Mouse (Mus musculus): ENCODE measurements around the gene Ugt1a5. TPM values are rescaled to one million over a fixed set of nuclear protein-coding genes. Genes with fewer than 3 reads are reported as not detected.
"Not testable (repeated sequence)": the region's sequence is repeated elsewhere in the genome, so short reads cannot be mapped to it uniquely, and the experiment has no call there.

Gene Ugt1a5
- polyA plus RNA-seq, 1 experiment from 2014 or later, result not detected

DNA sequence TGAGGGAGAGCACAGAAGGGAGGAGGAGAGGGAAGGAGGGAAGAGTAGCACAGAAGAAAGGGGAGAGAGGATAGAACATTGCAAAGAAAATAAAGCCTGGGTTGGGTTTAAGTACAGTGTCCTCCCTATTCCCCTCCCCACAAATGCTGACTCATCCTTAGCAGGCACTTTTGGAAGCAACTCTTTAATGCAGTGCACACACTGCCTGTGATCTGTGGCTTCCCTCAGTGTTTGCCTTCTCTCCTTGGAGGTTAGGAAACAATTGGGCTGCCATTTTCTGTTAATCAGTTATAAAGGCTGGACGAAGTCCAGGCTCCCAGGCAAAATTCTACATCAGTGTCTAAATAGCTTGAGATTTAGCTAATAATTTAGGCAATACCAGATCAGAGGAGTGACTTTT lies 25.3 kb upstream of the Ugt1a5 start:
- H3K27me3 ChIP-seq; H3K4me3 ChIP-seq; H3K4me1 ChIP-seq; ATAC-seq (ENCODE audit: insufficient number of reproducible peaks, low FRiP score, low TSS enrichment, low read depth); H3K36me3 ChIP-seq; H3K4me2 ChIP-seq; H3K9me3 ChIP-seq; H3K27ac ChIP-seq; H3K9ac ChIP-seq: not testable (repeated sequence)
- 73% methylated on average over 1 of the region's 1 CpGs for WGBS

DNA sequence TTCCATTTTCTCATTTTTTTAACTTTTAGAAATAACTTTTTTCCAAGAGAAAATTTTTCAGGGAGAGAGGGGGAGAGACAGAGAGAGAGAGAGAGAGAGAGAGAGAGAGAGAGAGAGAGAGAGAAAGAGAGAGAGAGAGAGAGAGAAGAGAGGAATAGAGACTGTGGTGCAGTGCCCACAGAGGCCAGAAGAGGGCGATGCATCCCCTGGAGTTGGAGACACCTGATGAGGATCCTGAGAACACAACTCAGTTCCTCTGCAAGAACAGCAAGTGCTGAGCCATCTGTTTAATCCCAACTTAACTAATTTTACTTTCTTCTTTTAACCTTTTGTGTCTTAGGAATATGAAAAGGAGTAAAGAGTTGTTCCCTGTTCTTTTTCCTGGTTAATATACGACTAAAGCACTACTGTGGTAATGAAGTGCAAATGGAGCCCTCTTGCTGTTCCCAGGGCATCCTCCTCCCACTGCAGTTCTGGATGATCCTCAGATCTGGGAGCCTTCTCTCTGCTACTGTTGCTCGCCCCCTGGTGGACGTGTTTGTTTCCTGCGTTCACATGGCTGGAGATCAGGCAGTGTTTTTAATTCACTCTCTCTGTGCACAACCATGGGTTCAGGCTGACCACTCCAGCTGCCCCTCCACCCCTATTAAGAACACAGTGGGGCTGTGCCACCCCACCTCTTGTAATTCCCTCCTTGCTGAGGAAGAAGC lies 21.7 kb upstream of the Ugt1a5 start:
- 2% methylated on average over 5 of the region's 5 CpGs for WGBS
- H3K4me2 ChIP-seq; H3K4me1 ChIP-seq; H3K9ac ChIP-seq; H3K36me3 ChIP-seq; H3K27ac ChIP-seq; H3K27me3 ChIP-seq; H3K4me3 ChIP-seq; ATAC-seq (ENCODE audit: insufficient number of reproducible peaks, low FRiP score, low TSS enrichment, low read depth); H3K9me3 ChIP-seq: not testable (repeated sequence)

GRCm38 (mm10) chr1:88145278-88145677 lies 20.5 kb upstream of the Ugt1a5 start:
- not testable (repeated sequence) for H3K27ac ChIP-seq

GRCm38 (mm10) chr1:88150133-88150532 lies 15.7 kb upstream of the Ugt1a5 start:
- H3K27me3 ChIP-seq; H3K4me3 ChIP-seq; H3K4me1 ChIP-seq; H3K9me3 ChIP-seq; H3K36me3 ChIP-seq; H3K4me2 ChIP-seq; H3K27ac ChIP-seq; ATAC-seq (ENCODE audit: insufficient number of reproducible peaks, low FRiP score, low TSS enrichment, low read depth); H3K9ac ChIP-seq: not testable (repeated sequence)
- WGBS, result 71% methylated on average over 2 of the region's 2 CpGs

More at GRCm38 (mm10) chr1:88145278-88145677, 20.5 kb upstream of the Ugt1a5 start:
- not testable (repeated sequence) for H3K4me3 ChIP-seq; H3K27me3 ChIP-seq; H3K9ac ChIP-seq; H3K4me1 ChIP-seq; H3K4me2 ChIP-seq; ATAC-seq (ENCODE audit: insufficient number of reproducible peaks, low FRiP score, low TSS enrichment, low read depth); H3K36me3 ChIP-seq; H3K9me3 ChIP-seq
- WGBS, result 62% methylated on average over 2 of the region's 2 CpGs

GRCm38 (mm10) chr1:88158430-88158829 lies 7.4 kb upstream of the Ugt1a5 start:
- Histone ChIP-seq H3K27me3 (no peaks in the 10 kb centered on the region), H3K9ac (no peak overlapping the region), H3K9me3 (no peaks in the 10 kb centered on the region), H3K4me1 (no peaks in the 10 kb centered on the region), H3K27ac (no peak overlapping the region), H3K4me2 (no peak overlapping the region), H3K36me3 (no peaks in the 10 kb centered on the region), H3K4me3 (no peak overlapping the region)
- ATAC-seq (ENCODE audit: insufficient number of reproducible peaks, low FRiP score, low TSS enrichment, low read depth), result no peak
- WGBS, result 78% methylated on average over 2 of the region's 2 CpGs

- ATAC-seq (ENCODE audit: insufficient number of reproducible peaks, low FRiP score, low TSS enrichment, low read depth); H3K27me3 ChIP-seq; H3K27ac ChIP-seq; H3K4me1 ChIP-seq; H3K4me3 ChIP-seq; H3K9me3 ChIP-seq; H3K9ac ChIP-seq; H3K4me2 ChIP-seq; H3K36me3 ChIP-seq: not testable (repeated sequence)
- 79% methylated on average over 7 of the region's 7 CpGs for WGBS
These were observed 6.4 kb downstream of the Ugt1a5 start for GRCm38 (mm10) chr1:88172190-88172589.

DNA sequence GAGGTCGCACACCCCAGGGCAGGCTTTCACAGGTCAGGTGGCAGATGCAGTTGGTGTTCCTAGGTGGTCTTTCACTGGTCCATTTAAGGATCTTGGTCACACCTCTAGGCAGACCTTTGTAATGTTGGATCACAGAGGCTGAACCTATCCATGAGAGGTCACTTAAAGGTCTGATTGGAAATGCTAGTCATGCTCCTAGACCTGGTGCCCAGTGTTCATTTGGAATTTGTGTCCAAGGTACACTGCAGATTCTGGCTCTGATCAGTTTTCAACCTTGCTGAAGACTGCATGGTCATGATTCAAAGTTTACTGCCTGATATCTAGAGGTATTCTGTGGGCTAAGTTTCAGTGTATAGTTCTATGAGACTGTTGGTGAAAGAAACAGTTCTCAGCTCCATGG lies 13.8 kb downstream of the Ugt1a5 start:
- Histone ChIP-seq H3K36me3 (no peaks in the 10 kb centered on the region), H3K4me2 (no peak overlapping the region), H3K9ac (no peak overlapping the region), H3K4me3 (no peak overlapping the region), H3K27me3 (no peaks in the 10 kb centered on the region), H3K27ac (no peak overlapping the region), H3K4me1 (no peaks in the 10 kb centered on the region), H3K9me3 (0 out of 2 replicates have a peak, but pooled peaks cover 3% of the 10 kb centered on the region)
- no peak for ATAC-seq (ENCODE audit: insufficient number of reproducible peaks, low FRiP score, low TSS enrichment, low read depth)
- WGBS, result 100% methylated on average over 1 of the region's 1 CpGs

DNA sequence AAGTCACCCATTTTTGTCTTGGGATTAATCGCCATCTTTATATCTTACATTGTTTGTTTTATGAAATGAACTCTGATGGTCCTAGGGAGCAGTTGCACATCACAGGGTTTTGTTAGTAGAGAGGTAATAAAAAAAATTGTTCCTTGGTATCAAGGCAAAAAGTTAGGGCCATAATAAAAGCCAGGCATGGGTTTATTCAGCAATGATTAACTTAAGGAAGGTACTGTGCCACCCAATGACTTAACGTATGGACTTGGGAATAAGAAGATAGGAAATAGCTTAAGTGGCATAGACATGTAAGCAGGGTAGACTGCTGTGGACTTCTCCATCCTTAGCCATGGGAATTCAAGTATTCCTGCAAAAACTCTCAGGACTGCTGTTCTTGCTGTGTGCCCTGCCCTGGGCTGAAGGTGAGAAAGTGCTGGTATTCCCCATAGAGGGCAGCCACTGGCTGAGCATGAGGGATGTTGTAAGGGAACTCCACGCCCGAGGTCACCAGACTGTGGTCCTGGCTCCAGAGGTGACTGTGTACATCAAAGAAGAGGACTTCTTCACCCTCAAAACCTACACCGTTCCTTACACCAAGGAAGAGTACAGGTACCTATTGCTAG lies 20.6 kb downstream of the Ugt1a5 start:
- H3K36me3 ChIP-seq, result no peaks in the 10 kb centered on the region
- ATAC-seq (ENCODE audit: insufficient number of reproducible peaks, low FRiP score, low TSS enrichment, low read depth), result no peak
- H3K4me2 ChIP-seq, result no peak overlapping the region
- no peak overlapping the region for H3K27ac ChIP-seq
- H3K9ac ChIP-seq, result no peak overlapping the region
- no peaks in the 10 kb centered on the region for H3K4me1 ChIP-seq
- H3K9me3 ChIP-seq, result no peaks in the 10 kb centered on the region
- WGBS, result 85% methylated on average over 5 of the region's 5 CpGs
- no peak overlapping the region for H3K4me3 ChIP-seq
- no peaks in the 10 kb centered on the region for H3K27me3 ChIP-seq

DNA sequence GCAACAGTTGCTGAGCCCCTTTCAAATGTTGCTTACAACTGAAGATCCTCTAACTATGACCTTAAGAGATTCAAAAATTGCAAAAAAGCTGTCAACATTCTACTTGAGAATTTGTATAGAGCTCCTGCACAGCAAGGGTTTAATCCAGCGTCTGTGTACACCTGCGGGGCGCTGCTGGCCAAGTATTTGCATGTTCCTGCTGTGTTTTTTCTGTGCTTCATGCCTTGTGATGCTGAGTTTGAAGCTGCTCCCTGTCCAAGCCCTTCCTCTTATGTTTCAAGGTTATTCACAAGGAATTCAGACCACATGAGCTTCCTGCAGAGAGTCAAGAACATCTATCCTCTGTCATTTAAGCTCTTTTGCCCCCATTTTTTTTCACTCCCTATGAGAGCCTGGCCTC lies 26.3 kb downstream of the Ugt1a5 start:
- Histone ChIP-seq H3K27ac (no peak overlapping the region), H3K4me2 (no peak overlapping the region), H3K27me3 (no peaks in the 10 kb centered on the region), H3K9me3 (no peaks in the 10 kb centered on the region), H3K4me3 (no peak overlapping the region), H3K36me3 (no peaks in the 10 kb centered on the region), H3K9ac (no peak overlapping the region), H3K4me1 (no peaks in the 10 kb centered on the region)
- ATAC-seq (ENCODE audit: insufficient number of reproducible peaks, low FRiP score, low TSS enrichment, low read depth), result no peak
- WGBS, result 68% methylated on average over 3 of the region's 3 CpGs

GRCm38 (mm10) chr1:88195687-88196086 lies 29.9 kb downstream of the Ugt1a5 start:
- no peak for ATAC-seq (ENCODE audit: insufficient number of reproducible peaks, low FRiP score, low TSS enrichment, low read depth)
- Histone ChIP-seq H3K27ac (no peak overlapping the region), H3K4me1 (no peaks in the 10 kb centered on the region), H3K4me2 (no peak overlapping the region), H3K27me3 (no peaks in the 10 kb centered on the region), H3K9me3 (no peaks in the 10 kb centered on the region), H3K36me3 (no peaks in the 10 kb centered on the region), H3K9ac (no peak overlapping the region), H3K4me3 (no peak overlapping the region)
- 88% methylated on average over 1 of the region's 1 CpGs for WGBS

- Histone ChIP-seq H3K27ac (no peak overlapping the region), H3K9ac (no peak overlapping the region), H3K27me3 (no peaks in the 10 kb centered on the region), H3K36me3 (no peaks in the 10 kb centered on the region), H3K4me1 (no peaks in the 10 kb centered on the region), H3K4me2 (no peak overlapping the region), H3K4me3 (no peak overlapping the region), H3K9me3 (no peaks in the 10 kb centered on the region)
- WGBS, result 70% methylated on average over 3 of the region's 3 CpGs
- ATAC-seq (ENCODE audit: insufficient number of reproducible peaks, low FRiP score, low TSS enrichment, low read depth), result no peak
These were observed 31.6 kb downstream of the Ugt1a5 start for GRCm38 (mm10) chr1:88197443-88197842.

DNA sequence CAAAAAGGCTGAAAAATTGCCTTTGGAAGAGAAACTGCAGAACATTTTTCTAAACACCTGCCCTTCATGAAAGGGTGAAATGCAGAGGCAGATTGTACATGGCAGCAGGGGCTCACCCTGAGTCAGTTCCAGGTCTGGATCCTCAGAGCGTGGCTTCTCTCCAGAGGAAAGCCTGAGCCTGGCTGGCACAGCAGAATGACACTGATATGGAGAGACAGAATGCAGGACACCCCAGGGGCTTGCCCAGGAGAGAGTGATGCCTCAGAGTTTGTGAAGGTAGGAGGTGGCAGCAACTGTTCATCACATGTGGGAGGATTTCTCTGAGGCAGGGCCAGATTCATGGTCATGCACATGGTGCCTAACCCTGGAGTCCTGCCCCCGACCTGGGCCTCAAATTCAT lies 34.2 kb downstream of the Ugt1a5 start:
- Histone ChIP-seq H3K9me3 (no peaks in the 10 kb centered on the region), H3K27me3 (no peaks in the 10 kb centered on the region), H3K4me1 (0 out of 2 replicates have a peak, but pooled peaks cover under 1% of the 10 kb centered on the region), H3K4me3 (no peak overlapping the region), H3K9ac (no peak overlapping the region), H3K4me2 (no peak overlapping the region), H3K36me3 (no peaks in the 10 kb centered on the region), H3K27ac (no peak overlapping the region)
- ATAC-seq (ENCODE audit: insufficient number of reproducible peaks, low FRiP score, low TSS enrichment, low read depth), result no peak
- WGBS, result 74% methylated on average over 2 of the region's 2 CpGs

Measured in limb, embryonic 15.5 days (tissue).